Mouse (Mus musculus) midbrain, embryonic 11.5 days (tissue): ENCODE measurements around the gene Slf2. TPM values are rescaled to one million over a fixed set of nuclear protein-coding genes. Genes with fewer than 3 reads are reported as not detected.
A peak's percentile ranks its signal among the peaks of the same experiment; 100 is the strongest.

Source experiments
- ATAC-seq: fragments of 200-750 bp; cut with Nextera tagmentation; 2 replicates; pipeline ENCODE4 v1.8.0; 2017; ENCODE audit warnings: moderate TSS enrichment, moderate library complexity; ENCODE audit not compliant: low FRiP score
- DNase-seq: peaks from one replicate; pipeline ENCODE4 v3.0.0; 2015; ENCODE audit warnings: low spot score; ENCODE audit errors: missing footprints
- H3K27ac ChIP-seq: fragments of 300-500 bp; sonication (generic); 2 replicates; pipeline ENCODE4 v1.5.1; 2014; ENCODE audit warnings: low read depth, low read length
- H3K27me3 ChIP-seq: fragments of 300-500 bp; sonication (generic); 2 replicates; pipeline ENCODE4 v1.6.1; 2014; ENCODE audit warnings: mild to moderate bottlenecking, low read length, moderate library complexity, mixed read lengths; ENCODE audit not compliant: control insufficient read depth, insufficient read depth
- H3K36me3 ChIP-seq: fragments of 300-500 bp; sonication (generic); 2 replicates; pipeline ENCODE4 v1.6.1; 2014; ENCODE audit warnings: mild to moderate bottlenecking, low read length, moderate library complexity, mixed read lengths; ENCODE audit not compliant: control insufficient read depth, insufficient read depth
- H3K4me1 ChIP-seq: fragments of 300-500 bp; sonication (generic); 2 replicates; pipeline ENCODE4 v1.6.1; 2014; ENCODE audit warnings: low read length; ENCODE audit not compliant: control insufficient read depth, insufficient read depth
- H3K4me2 ChIP-seq: fragments of 300-500 bp; sonication (generic); 2 replicates; pipeline ENCODE4 v1.6.1; 2014; ENCODE audit warnings: mild to moderate bottlenecking, moderate library complexity
- H3K4me3 ChIP-seq: fragments of 300-500 bp; sonication (generic); 2 replicates; pipeline ENCODE4 v1.5.1; 2014; ENCODE audit warnings: low read depth, low read length
- H3K9ac ChIP-seq: fragments of 300-500 bp; sonication (generic); 2 replicates; pipeline ENCODE4 v1.6.1; 2014; ENCODE audit warnings: low read length
- H3K9me3 ChIP-seq: fragments of 300-500 bp; sonication (generic); 2 replicates; pipeline ENCODE4 v1.6.1; 2016; ENCODE audit warnings: low read length; ENCODE audit not compliant: control insufficient read depth
- WGBS: fragments of 180-500 bp; shearing (Covaris S2); extraction: QIAGEN DNeasy Blood & Tissue Kit; methylation state at CpG from one replicate; pipeline ENCODE4 v1.1.7; 2014; 5-methylcytosine and 5-hydroxymethylcytosine counted together
- polyA plus RNA-seq: library from polyadenylated mRNA; unstranded; fragments of >200 nt; fragmentation: Nextera tagmentation; extraction: Ambion mirVana; gene quantifications from 2 replicates; pipeline ENCODE4 v1.2.1, GENCODE M21; 2014

Slf2 gene
- polyA plus RNA-seq, 1 experiment from 2014 or later, result 38.7 TPM

GRCm38 (mm10) chr19:45016341-45017215 is 85.6 kb downstream of the Slf2 start:
- 3% methylated on average over 17 of the region's 18 CpGs for WGBS
- DNase-seq, result no peak
- H3K9ac ChIP-seq, result peak overlapping the region; percentile 96
- H3K27ac ChIP-seq, result peak overlapping the region; percentile 96
- H3K27me3 ChIP-seq, result no peaks in the 10 kb centered on the region
- H3K4me1 ChIP-seq, result peaks cover 47% of the 10 kb centered on the region
- H3K9me3 ChIP-seq, result no peaks in the 10 kb centered on the region
- peak; percentile 20; the same call in 1 of the 2 replicates for ATAC-seq
- H3K4me3 ChIP-seq, result peak overlapping the region; percentile 75
- no peaks in the 10 kb centered on the region; the same call in 1 of the 2 replicates for H3K36me3 ChIP-seq
- peak overlapping the region; percentile 83 for H3K4me2 ChIP-seq

- Histone ChIP-seq H3K9ac (peak overlapping the region; percentile 96), H3K4me1 (peaks cover 49% of the 10 kb centered on the region), H3K9me3 (no peaks in the 10 kb centered on the region), H3K27ac (peak overlapping the region; percentile 96), H3K27me3 (no peaks in the 10 kb centered on the region), H3K4me2 (peak overlapping the region; percentile 83), H3K36me3 (no peaks in the 10 kb centered on the region; the same call in none of the 2 replicates), H3K4me3 (peak overlapping the region; percentile 75)
- ATAC-seq (peak; percentile 76), DNase-seq (peak; percentile 98)
- under 1% methylated on average over 24 of the region's 27 CpGs for WGBS
Measured at GRCm38 (mm10) chr19:45017216-45017771, 86.3 kb downstream of the Slf2 start.

- peaks cover 49% of the 10 kb centered on the region for H3K4me1 ChIP-seq
- H3K36me3 ChIP-seq, result peaks cover 3% of the 10 kb centered on the region
- H3K27me3 ChIP-seq, result no peaks in the 10 kb centered on the region
- peak overlapping the region; percentile 96 for H3K27ac ChIP-seq
- H3K9ac ChIP-seq, result peak overlapping the region; percentile 96
- WGBS, result 0% methylated on average over 25 of the region's 48 CpGs
- H3K4me3 ChIP-seq, result peak overlapping the region; percentile 75
- peak overlapping the region; percentile 83 for H3K4me2 ChIP-seq
- peak; percentile 96 for DNase-seq
- H3K9me3 ChIP-seq, result no peaks in the 10 kb centered on the region
- ATAC-seq, result peak; percentile 81
Measured at GRCm38 (mm10) chr19:45017909-45018308, 87.0 kb downstream of the Slf2 start.

- DNase-seq (peak; percentile 95), ATAC-seq (peak; percentile 8; the same call in 1 of the 2 replicates)
- Histone ChIP-seq H3K27me3 (no peaks in the 10 kb centered on the region), H3K4me2 (peak overlapping the region; percentile 83), H3K4me3 (peak overlapping the region; percentile 75), H3K9ac (peak overlapping the region; percentile 96), H3K27ac (peak overlapping the region; percentile 96), H3K4me1 (peaks cover 49% of the 10 kb centered on the region), H3K9me3 (no peaks in the 10 kb centered on the region), H3K36me3 (peaks cover 3% of the 10 kb centered on the region)
- WGBS, result under 1% methylated on average over 12 of the region's 13 CpGs
Measured at GRCm38 (mm10) chr19:45018351-45018831, 87.4 kb downstream of the Slf2 start.

- H3K9ac ChIP-seq, result peak overlapping the region; percentile 18; the same call in 1 of the 2 replicates
- H3K27me3 ChIP-seq, result no peaks in the 10 kb centered on the region
- no peak overlapping the region for H3K27ac ChIP-seq
- DNase-seq (no peak), ATAC-seq (no peak)
- no peak overlapping the region for H3K4me3 ChIP-seq
- 72% methylated on average over 6 of the region's 6 CpGs for WGBS
- H3K36me3 ChIP-seq, result peaks cover 18% of the 10 kb centered on the region
- H3K9me3 ChIP-seq, result no peaks in the 10 kb centered on the region
- no peak overlapping the region for H3K4me2 ChIP-seq
- H3K4me1 ChIP-seq, result peaks cover 43% of the 10 kb centered on the region
Measured at GRCm38 (mm10) chr19:45020348-45020747, 89.4 kb downstream of the Slf2 start.

- peaks cover 34% of the 10 kb centered on the region for H3K4me1 ChIP-seq
- no peaks in the 10 kb centered on the region for H3K9me3 ChIP-seq
- no peak overlapping the region for H3K4me3 ChIP-seq
- H3K4me2 ChIP-seq, result no peak overlapping the region; the same call in 1 of the 2 replicates
- DNase-seq (no peak), ATAC-seq (no peak)
- H3K27me3 ChIP-seq, result no peaks in the 10 kb centered on the region
- WGBS, result 91% methylated on average over 15 of the region's 15 CpGs
- H3K27ac ChIP-seq, result no peak overlapping the region
- H3K36me3 ChIP-seq, result peaks cover 26% of the 10 kb centered on the region
- peak overlapping the region; percentile 27; the same call in 1 of the 2 replicates for H3K9ac ChIP-seq
Measured at GRCm38 (mm10) chr19:45021362-45021761, 90.4 kb downstream of the Slf2 start.

- Histone ChIP-seq H3K4me1 (peaks cover 23% of the 10 kb centered on the region), H3K4me3 (no peak overlapping the region), H3K36me3 (peaks cover 34% of the 10 kb centered on the region), H3K27ac (no peak overlapping the region), H3K9me3 (no peaks in the 10 kb centered on the region), H3K4me2 (no peak overlapping the region), H3K9ac (no peak overlapping the region), H3K27me3 (no peaks in the 10 kb centered on the region)
- WGBS, result 85% methylated on average over 11 of the region's 11 CpGs
- ATAC-seq (no peak), DNase-seq (no peak)
Measured at GRCm38 (mm10) chr19:45023993-45024392, 93.0 kb downstream of the Slf2 start.

GRCm38 (mm10) chr19:45024775-45025174 is 93.8 kb downstream of the Slf2 start:
- Histone ChIP-seq H3K9ac (no peak overlapping the region), H3K27ac (no peak overlapping the region), H3K9me3 (no peaks in the 10 kb centered on the region), H3K4me1 (peaks cover 18% of the 10 kb centered on the region), H3K4me2 (no peak overlapping the region), H3K27me3 (no peaks in the 10 kb centered on the region), H3K4me3 (no peak overlapping the region), H3K36me3 (peaks cover 34% of the 10 kb centered on the region)
- ATAC-seq, result no peak
- WGBS, result 88% methylated on average over 20 of the region's 20 CpGs
- no peak for DNase-seq
